Mouse (Mus musculus): ENCODE measurements around the gene Sertad3.
A peak's percentile ranks its signal among the peaks of the same experiment; 100 is the strongest.

Sertad3 gene

DNA sequence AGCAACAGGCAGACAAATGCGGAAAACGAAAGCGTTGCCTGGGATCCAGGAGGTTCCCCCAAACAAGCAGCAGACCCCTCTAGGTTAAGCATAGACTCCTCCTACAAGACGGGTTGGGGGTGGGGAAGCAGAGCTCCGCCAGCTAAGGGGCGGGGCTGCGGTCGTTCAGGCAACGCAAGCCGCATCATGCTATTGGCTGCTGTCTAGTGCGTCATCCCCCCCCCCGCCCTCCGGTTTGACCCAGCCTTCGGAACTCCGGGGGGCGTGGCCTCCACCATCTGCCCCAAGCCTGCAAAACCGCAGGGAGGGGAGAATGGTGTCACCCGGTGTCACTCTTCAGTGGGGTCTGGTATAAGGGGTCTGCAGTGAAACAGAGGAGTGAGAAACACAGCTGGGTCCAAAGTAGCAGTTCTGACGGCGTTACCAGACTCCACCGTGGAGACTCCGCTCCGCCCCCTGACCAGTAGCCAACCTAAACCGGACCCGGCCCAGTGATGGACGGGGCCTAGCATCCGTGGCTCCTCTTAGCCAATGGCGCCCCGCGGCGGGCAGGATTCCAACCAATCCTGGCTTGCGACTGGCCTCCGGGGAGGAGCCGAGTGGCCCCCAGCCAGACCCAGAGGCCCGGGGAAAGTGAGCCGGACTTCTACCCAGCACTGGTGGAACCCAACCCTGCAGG is at the start of gene Sertad3:
Gene Sertad3 (plus strand): TSS at position 613 of the 679 bp plus-strand sequence.
- peak; percentile 99 for DNase-seq

DNA sequence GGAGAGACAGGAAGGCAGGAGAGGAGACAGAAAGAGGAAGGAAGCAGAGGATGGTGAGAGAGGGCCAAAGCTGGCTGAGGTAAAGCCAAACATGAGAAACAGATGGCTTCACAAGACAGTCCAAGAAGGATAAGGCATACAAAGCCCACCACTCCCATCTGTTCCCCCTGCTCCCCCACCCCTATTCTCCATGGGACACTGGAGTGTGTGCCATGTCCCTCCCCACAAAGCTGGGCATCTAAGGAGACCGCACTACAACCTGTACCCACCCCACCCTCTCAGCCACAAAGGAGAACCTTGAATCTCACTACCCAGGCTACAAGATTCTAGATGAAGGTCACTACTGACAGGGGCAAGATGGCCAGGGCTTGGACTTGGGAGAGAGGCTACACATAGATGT is 46.2 kb upstream of the Sertad3 start:
- DNase-seq: no peak

DNA sequence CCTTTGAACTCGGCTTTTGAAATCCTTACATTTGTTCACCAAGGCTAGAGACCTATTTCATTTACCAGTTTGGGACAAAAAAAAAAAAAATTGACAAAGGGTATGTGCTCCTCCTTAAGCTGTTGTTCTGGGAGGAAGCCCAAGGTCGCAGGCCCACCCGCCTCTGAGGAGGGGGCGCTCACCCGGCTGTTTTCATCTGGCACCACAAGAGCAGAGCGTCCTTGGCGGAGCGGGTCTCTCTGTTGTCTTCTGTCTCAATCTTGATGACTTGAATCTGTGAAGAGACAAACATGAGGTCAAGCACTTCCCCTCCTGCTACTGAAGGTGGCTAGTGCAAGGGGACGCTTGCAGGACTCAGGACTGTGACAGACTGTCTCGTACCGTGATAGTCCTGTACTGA is 45.6 kb upstream of the Sertad3 start:
- DNase-seq: no peak

DNA sequence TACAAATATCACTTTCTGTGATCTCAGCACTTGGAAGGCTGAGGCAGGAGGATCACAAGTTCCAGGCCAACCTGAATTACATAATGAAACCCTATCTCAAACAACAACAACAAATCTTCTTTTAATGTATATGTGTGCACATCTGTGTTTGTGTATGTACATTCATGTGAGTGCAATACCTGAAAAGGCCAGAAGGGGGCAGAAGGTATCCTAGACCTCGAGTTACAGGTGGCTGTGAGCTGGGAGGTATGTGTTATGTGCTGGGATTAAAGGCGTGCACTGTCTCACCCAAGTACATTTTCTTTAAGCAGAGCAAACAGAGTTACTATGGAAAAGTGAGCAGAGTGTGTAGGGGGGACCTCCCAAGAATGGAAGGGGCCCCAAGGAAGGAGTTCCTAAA is 44.4 kb upstream of the Sertad3 start:
- DNase-seq: no peak

DNA sequence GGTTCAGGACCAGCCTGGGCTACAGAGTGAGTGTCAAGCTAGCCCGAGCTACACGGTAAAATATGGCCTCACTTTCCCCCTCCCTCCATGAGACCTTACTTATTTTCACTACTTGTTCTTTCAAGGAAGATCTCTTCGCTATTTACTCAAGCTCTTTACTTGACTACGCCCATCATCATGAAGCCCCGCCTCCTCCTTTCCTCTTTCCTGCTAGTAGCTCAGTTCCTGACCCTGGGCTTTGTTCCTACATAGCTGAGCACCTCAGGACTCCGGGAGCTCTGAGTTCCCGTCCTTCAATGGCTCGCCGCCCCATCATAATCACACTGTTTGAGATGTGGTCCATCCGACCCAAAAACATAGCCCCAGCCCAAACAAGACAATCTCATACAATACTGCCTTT is 40.2 kb upstream of the Sertad3 start:
- DNase-seq: no peak

DNA sequence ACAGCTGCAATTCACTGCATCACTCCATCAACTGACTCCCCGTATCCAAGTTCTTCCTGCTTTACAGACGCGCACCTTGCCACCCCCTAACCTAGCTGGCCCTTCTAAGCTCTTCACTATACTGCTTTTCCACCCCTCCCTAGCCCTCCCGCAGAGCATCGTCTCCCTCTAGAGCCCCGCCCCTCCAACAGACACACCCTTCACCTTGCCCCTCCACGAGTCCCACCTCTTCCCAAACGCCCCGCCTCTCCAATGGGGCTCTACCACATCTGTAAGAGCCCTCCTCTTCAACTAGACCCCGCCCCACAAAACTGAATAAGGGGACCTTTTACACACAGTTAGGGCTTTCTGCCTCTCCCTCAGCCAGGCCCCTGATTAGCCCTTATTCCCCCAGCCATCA is 39.8 kb upstream of the Sertad3 start:
- no peak for DNase-seq

DNA sequence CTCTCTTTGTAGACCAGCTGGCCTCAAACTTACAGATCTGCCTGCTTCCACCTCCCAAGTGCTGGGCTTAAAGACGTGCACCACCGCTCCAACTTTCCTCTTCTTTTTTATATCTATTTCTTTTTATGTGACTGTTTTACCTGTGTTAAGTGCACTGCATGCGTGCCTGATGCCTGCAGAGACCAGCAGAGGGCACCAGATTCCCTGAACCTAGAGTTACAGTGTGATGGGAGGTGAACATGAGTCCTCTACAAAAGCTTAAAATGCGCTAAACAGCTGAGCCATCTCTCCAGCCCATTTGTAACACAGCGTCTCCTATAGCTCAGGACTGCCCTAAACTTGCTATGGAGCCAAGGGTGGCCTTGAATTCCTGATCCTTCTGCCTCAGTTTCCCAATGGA is 36.0 kb upstream of the Sertad3 start:
- DNase-seq: peak in 1 of 2 experiments; percentile 17

DNA sequence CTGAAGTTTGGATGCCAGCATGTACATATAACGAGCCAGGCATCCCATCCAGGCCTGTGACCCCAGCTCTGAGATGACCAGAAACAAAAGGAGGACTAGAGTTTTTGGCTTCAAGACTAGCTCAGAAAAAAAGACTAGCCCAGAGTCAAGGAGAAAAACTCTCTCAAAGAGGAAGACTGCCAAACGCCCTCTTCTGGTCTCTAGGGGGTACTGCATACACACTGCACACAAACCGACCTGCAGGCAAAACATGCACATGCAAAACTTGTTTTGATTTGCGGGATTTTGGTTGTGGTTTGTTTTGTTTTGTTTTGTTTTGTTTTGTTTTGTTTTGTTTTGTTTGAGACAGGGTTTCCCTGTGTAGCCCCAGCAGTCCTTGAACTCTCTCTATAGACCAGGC is 33.6 kb upstream of the Sertad3 start:
- DNase-seq: no peak

DNA sequence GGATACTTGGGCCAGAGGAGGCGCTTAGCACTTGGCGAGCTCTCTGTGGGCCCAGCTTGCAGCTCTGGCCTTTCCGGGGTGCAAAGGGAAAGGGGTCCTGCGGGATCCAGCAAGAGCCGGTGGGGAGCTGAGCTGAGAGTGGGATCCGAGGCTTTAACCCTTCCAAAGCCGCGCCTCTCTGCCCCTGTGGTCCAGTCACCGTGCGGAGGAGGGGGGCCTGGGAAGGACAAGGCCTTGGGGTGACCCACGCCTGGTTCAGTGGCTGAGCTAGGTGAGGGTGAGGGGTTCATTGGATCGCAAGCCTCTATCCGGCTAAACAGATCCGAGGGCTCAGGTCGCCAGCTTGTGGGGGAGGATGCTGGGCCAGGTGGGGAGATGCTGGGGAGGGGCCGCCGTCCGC is 27.5 kb upstream of the Sertad3 start:
- no peak for DNase-seq

DNA sequence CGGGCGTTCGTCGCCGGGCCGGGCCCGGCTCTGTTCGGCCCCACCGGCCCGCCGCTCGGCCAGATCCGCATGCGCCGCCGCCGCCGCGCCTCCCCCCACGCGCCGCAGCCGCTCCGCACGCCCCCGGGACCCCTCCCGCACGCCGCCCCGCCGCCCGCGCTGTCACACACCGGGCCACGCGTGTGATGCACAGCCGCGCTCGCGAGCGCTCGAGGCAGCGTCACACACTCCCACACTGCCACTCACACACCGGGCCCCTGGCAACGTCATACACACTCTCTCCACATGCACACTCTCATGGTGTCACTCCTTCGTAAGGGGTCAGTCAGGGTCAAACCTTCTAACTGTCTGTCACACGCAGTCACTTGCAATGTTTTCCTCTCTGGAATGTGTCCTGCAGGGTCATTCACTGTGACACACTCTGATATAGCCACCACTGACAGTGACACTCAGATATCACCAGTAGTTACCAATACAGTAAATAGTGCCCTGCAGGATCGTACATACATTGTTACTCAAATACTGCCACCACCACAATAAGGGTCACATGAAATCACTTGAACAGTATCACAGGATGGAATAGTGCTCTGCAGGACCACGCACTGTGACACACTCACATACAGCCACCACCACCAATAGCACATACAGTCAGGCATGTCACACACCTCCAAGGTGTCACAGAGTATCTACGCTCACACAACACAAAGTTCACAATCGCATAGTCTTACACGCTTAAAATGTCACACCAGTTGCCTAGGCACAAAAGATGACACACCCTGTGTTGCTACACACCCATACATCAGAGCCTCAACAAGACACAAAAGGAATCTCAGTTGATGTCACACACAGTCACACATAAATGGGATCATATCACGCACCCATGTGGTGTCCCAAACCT is 26.8 kb upstream of the Sertad3 start:
- DNase-seq: peak in 1 of 2 experiments; percentile 39

DNA sequence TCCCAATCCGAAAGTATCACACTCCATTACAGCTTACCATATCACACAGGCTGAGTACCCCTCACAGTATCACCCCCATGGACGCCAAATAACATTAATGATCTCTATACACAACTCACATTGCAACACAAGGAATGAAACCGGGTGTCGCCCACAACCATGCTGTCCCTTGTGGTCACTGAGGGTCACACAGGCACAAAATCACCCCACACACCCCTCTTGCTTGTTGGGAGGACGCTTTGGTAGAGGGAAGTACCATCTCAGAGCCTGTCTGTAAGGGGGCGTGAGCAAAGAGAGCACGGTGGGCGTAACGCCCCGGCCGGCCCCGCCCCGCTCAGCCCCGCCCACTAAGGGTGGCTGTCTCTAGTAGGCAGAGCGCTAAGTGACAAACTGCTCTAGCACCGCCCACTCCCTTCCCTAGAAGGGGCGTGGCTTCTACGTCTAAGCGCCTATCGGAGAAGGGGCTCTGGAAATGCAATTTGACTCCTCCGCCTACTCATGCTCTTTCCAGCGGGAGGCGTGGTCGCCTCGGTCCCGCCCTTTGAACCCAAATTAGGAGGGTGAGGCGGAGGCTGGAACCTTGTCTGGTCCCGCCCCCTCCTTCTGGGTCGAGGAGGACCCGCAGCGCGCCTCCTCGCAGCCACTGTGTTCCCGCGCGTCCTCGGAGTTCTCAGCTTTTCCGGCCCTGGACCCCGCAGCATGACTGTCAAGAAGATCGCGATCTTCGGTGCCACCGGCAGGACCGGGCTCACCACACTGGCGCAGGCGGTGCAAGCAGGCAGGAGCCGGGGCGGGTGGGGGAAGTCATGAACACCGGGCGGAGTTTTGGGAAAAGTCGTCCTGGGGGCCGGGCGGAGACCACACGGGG is 25.9 kb upstream of the Sertad3 start, which contains the start of the genes Sptbn4 and Blvrb:
Gene Sptbn4 (minus strand): TSS at position 268 of the 868 bp plus-strand sequence.
Gene Blvrb (plus strand): TSS at position 560 of the 868 bp plus-strand sequence.
- DNase-seq: peak; percentile 100

DNA sequence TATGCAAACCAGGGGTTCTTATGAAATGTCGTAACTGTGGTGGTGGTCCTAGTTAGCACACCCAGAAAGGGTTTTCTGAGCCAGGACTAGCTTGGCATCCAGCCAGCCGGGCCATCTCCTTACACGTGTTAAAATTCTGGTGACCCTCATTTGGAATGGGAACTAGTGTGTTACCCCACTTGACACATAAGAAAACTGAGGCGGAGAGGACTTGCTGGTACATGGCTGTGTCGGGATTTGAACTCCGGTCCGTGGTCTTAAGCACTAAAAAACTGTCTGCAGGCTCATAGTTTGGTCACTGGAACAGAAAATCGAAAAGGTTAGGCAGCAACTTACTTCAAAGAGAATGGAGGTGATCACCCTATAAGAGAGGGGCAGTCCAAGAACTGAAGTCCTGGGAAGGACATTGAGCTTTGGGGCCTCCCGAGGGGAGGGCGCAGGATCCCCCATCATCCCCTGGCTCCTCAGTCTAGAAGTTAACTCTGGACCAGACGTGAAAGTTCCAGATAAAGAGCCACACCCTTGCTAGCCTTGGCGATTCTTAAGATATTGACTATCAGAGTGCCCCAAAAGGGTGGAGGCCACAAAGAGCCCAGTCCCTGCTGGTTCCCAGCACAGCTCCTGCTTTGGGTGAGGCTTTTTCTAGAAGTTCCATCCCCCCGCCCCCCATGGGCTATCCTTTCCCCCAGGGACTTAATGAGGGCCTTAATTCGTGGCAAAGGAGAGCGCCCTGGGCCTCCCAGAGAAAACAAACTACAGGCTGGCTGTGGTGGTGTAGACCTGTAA is 25.0 kb upstream of the Sertad3 start:
- peak; percentile 18 to 30 for DNase-seq

DNA sequence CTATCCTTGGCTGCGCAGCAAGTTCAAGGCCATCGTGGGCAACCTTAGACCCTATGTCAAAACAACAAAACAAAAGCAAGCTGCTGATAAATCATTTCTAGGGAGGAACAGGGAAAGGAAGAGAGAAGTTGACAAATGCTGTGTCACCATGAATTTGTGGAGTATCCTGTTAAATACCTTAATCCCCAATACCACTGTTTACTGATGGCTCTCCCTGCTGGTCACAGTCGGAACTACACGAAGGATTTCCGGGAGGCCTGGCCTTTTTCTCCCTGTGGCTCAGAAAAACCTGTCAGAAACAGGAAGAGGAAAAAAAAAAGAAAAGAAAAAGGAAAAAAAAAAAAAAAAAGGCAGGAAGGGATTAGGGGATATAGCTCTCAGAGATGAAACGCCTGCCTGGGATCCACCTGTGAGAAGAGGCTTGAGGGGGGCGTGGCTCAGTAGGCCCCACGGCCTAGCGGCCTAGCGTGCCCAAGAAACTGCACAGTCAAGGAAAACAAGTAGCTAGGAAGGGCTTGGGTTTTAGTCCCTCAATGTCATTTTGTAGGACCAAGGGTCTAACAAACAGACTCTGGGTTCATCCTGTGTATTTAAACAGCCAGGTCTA is 24.2 kb upstream of the Sertad3 start:
- peak; percentile 72 to 80 for DNase-seq

DNA sequence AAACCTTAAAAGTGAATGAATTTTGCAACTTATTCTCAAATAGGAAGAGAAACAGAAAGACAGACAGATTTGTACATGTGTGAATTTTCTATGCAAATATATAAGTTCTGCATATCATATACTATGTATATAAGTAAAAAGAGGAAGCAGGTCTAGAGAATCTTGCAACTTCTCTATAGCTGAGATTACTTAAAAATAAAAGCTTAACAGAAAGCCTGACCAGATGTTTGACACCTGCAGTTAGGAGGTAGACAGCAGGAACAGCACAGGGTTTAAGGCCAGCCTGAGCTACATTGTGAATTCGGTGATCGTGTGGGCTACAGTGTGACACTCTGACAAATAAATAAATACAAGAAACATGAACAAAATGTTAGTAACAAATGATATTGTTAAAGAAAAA is 22.2 kb upstream of the Sertad3 start:
- DNase-seq: no peak

DNA sequence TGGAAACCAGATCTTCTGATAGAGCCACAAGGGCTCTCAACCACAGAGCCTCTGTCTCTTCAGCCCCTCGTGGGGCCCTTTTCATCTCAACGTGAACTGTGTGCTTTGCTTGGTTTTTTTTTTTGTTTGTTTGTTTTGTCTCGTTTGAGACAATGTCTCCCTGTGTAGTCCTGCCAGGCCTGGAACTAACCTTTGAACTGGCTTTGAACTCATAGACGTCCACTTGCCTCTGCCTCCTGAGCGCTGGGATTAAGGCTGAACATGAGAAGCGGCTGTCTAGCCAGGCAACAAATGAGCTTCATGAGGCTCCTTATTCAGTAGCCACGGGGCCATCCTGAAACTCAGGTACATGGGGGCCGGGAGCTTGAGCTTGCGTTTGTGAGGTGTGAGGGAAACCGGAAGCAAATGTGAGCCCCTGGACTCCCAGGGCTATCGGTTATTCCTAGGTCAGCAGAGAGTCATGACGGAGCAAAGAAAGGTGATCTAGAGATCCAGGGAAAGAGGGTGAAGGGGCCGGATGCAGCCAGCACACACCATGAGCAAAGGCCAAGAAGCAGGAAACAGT is 21.3 kb upstream of the Sertad3 start:
- no peak for DNase-seq

DNA sequence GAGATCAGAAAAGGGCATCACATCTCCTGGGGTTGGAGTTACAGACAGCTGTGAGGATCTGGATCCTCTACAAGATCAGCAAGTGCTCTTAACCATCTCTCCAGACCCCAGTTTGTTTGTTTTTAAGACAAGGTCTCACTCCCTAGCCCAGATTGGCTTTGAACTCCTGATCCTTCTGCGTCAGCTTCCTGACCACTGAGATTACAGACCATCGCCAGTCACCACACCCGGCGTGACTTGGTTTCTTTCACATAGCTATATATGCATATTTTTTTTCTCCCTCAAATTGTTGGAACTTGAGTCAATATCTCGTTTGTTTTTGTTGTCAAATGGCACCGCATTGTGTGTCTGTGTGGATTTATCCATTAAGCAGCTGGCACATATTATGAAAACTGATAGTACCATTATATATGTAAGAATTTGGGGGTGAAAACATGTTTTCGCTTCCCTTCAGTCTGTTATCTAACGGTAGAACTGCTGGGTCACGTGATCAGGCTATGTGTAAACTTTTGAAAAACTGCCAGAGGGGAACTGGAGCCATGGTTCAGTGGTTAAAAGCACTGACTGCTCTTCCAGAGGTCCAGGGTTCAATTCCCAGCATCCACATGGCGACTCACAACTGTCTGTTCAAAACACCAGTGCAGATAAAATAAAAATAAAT is 19.0 kb upstream of the Sertad3 start:
- no peak for DNase-seq

DNA sequence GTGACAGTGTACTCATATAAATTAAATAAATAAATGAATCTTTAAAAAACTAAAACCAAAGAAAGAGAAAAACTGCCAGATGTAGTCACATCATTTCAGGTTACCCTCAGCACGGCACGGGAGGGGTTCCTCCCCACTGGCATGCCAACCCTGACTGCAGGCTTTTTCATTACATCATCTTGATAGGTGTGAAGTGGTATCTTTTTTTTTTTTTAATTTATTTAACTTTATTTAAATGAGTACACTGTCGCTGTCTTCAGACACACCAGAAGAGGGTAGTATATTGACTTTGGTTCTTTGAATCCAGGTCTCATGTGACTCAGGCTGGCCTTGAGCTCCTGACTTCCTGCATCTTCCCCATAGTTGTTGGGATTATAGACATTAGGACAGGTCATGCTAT is 18.3 kb upstream of the Sertad3 start:
- no peak for DNase-seq

DNA sequence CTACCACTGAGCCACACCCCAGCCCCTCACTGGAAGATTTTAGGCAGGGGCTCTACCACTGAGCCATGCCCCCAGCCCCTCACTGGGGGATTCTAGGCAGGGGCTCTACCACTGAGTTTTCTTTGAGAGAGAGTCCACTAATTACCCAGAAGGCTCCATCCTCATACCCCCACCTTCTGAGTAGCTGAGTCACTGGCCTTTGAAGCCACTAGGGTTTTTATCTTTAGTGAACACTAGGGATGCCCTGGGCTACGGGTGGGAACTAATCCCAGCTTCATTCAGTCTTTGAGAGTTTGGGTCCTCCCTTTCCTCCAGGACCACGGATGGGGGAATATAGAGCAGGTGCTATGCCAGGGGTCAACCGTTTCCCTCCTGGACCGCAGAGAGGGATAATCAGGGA is 15.0 kb upstream of the Sertad3 start:
- no peak for DNase-seq

DNA sequence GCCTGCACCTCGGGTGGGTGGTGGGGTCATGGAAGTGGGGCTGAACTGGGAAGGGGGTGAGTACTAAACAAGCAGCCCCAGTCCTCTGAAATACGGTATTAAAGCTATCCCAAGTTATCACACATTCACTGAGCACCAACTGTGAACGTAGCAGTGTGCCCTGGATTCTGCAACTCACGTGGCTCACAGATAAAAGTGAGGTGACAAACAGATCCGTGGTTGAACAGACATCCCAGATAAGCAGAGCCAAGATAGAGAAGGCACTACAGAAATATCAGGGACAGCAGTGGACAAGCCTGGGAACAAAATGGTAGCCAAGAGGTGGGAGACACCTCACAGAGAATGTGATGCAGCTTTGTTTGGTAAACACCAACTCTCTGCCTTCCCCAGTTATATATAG is 13.9 kb upstream of the Sertad3 start:
- no peak for DNase-seq

DNA sequence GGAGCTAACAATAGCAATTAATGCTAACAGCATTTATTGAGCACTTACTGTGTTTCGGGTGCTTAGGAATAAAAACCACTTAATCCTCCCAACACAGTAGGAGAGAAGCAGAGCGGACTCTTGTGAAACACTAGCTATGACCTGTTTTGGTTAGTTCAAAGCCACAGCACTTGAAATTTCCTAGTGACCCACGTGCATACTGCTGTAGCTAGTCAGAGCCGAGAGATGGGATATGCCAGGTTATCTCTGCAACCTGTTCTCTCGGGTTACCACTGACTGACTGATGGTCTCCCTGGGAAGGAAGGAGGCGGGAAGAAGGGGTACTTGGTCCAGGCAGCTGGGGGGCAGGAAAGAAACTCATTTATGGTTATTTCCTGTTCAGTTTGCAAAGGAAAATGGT is 13.1 kb upstream of the Sertad3 start:
- DNase-seq: no peak

DNA sequence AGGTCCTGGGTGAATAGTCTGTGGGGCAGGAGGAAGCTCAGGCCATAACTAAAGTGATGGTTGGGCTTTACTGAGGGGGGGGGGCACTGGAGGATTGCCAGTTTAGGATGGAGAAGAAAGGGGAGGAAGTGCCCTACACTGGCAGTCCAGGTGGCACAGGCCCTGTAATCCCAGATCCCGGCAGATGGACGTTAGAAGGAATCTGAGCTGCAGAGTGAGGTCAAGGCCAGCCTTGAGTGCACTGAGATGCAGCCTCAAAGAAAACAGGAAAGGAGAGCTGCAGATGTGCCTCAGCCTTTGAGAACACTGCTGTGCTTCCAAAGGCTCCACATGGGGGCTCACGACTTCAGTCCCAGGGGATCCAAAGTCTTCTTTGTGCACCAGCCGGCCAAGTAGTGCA is 5.9 kb upstream of the Sertad3 start:
- DNase-seq: no peak
